Mouse (Mus musculus) heart, adult 2 months (tissue): Measurements from ENCODE around the gene Arhgef10l. TPM values are rescaled to one million over a fixed set of nuclear protein-coding genes. Genes with fewer than 3 reads are reported as not detected.
A peak's percentile ranks its signal among the peaks of the same experiment; 100 is the strongest.

Experiments used
- DNase-seq, 2 experiments: peaks; one replicate each; pipeline ENCODE4 v3.0.0; 2021
- H3K27ac ChIP-seq: fragments of 200-600 bp; 2 replicates; pipeline ENCODE4 v1.8.1; 2022
- H3K27me3 ChIP-seq: fragments of 200-500 bp; 2 replicates; pipeline ENCODE4 v1.6.1; 2012; ENCODE audit warnings: mild to moderate bottlenecking, low read length, inconsistent platforms, mixed read lengths; ENCODE audit not compliant: control insufficient read depth, insufficient read depth
- H3K36me3 ChIP-seq: fragments of 200-500 bp; 2 replicates; pipeline ENCODE4 v1.6.1; 2012; ENCODE audit warnings: low read length, inconsistent platforms; ENCODE audit not compliant: control insufficient read depth, insufficient read depth
- H3K4me1 ChIP-seq: fragments of 200-500 bp; 2 replicates; pipeline ENCODE4 v1.6.1; 2011; ENCODE audit warnings: low read length; ENCODE audit not compliant: control insufficient read depth, insufficient read depth
- H3K4me3 ChIP-seq: fragments of 200-600 bp; 2 replicates; pipeline ENCODE4 v1.8.1; 2022
- H3K79me2 ChIP-seq: fragments of 200-500 bp; replicated peaks from 2 replicates; pipeline ENCODE4 v1.6.1; 2012; ENCODE audit warnings: mild to moderate bottlenecking, inconsistent platforms, low read length, moderate library complexity, mixed read lengths; ENCODE audit not compliant: control insufficient read depth, insufficient read depth
- H3K9ac ChIP-seq: fragments of 200-500 bp; 2 replicates; pipeline ENCODE4 v1.6.1; 2012; ENCODE audit warnings: low read depth, mild to moderate bottlenecking, control low read depth, inconsistent platforms, low read length, mixed read lengths
- CTCF ChIP-seq: fragments of 200-600 bp; IDR thresholded peaks from 2 replicates; pipeline ENCODE4 v1.8.1; 2022; ENCODE audit warnings: antibody characterized with exemption, mild to moderate bottlenecking, moderate library complexity
- EP300 ChIP-seq: fragments of 200-500 bp; IDR thresholded peaks from 2 replicates; pipeline ENCODE4 v1.6.1; 2011; ENCODE audit warnings: low read depth, low read length, control low read depth; ENCODE audit not compliant: insufficient read depth
- POLR2A ChIP-seq: fragments of 200-500 bp; IDR thresholded peaks from 2 replicates; pipeline ENCODE4 v1.6.1; 2011; ENCODE audit warnings: mild to moderate bottlenecking, low read depth, low read length, control low read depth; ENCODE audit not compliant: insufficient read depth
- WGBS: fragments of 180-500 bp; shearing (Covaris S2); methylation state at CpG from one replicate; pipeline ENCODE4 v1.1.7; 2018; 5-methylcytosine and 5-hydroxymethylcytosine counted together
- intact Hi-C: fragments of 180-260 bp; cut with DNase I; formaldehyde crosslinking; loops from one replicate; pipeline ENCODE4 v1.15.1; 2025
- polyA plus RNA-seq: library from polyadenylated mRNA; depleted of rRNA; stranded (reverse); fragments of >200 nt; gene quantifications from 2 replicates; pipeline ENCODE4 v1.2.3, GENCODE M21; 2012
- total RNA-seq, 2 experiments: library from RNA; stranded (reverse); gene quantifications; 2 replicates each; pipeline ENCODE4 v1.2.3; 2021

Gene Arhgef10l
- total and polyA plus RNA-seq, 3 experiments, result 54.7 to 74.4 (median 61.0) TPM

- H3K9ac ChIP-seq, result no peak overlapping the region
- no peak overlapping the region for H3K4me3 ChIP-seq
- TF ChIP-seq POLR2A, result no peak
- no peak for TF ChIP-seq CTCF
- no peak for TF ChIP-seq EP300
- intact Hi-C loops, result no loop called here
- no peaks in the 10 kb centered on the region for H3K27me3 ChIP-seq
- H3K27ac ChIP-seq, result peak overlapping the region; percentile 90
- 47% methylated on average over 6 of the region's 6 CpGs for WGBS
- no peaks in the 10 kb centered on the region for H3K36me3 ChIP-seq
- peaks cover 23% of the 10 kb centered on the region for H3K4me1 ChIP-seq
- DNase-seq, result no peak
- H3K79me2 ChIP-seq, result 0 out of 2 replicates have a peak, but pooled peaks cover 1% of the 10 kb centered on the region
These were observed 35.7 kb downstream of the Arhgef10l start for GRCm38 (mm10) chr4:140630136-140630535.

- no peak for TF ChIP-seq EP300
- no peak for TF ChIP-seq POLR2A
- TF ChIP-seq CTCF, result no peak
- 0 out of 2 replicates have a peak, but pooled peaks cover 1% of the 10 kb centered on the region for H3K79me2 ChIP-seq
- peaks cover 22% of the 10 kb centered on the region for H3K4me1 ChIP-seq
- intact Hi-C loops, result no loop called here
- WGBS, result 36% methylated on average over 4 of the region's 4 CpGs
- no peaks in the 10 kb centered on the region for H3K27me3 ChIP-seq
- DNase-seq, result no peak
- H3K4me3 ChIP-seq, result no peak overlapping the region
- H3K36me3 ChIP-seq, result no peaks in the 10 kb centered on the region
- H3K27ac ChIP-seq, result peak overlapping the region; percentile 73
- H3K9ac ChIP-seq, result no peak overlapping the region
These were observed 36.8 kb downstream of the Arhgef10l start for GRCm38 (mm10) chr4:140628971-140629370.

DNA sequence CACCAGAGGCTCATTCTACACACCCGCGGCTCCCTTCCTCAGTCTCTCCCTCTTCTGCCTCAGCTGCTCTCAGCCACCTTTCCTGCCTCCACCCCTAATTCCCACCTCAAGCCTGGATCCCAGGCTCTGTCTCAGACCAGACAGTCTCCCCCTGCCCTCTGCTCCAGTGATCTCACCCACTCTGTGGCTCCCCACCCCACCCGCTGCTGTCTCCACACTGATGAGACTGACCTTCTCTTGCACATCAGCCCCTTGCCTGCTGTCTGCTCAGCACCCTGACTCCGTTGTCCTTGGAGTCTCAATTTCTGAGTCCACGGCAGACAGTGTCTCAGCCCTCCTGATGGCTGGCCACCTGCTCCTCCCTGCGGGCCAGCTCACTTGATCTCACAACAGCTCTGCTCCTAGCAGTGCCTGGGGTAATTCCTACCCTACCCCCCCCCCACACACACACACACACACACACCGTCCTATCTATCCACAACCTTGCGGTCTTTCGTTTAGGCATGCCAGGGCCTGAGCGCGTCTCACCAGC is 37.3 kb downstream of the Arhgef10l start:
- no peaks in the 10 kb centered on the region for H3K27me3 ChIP-seq
- no peak for TF ChIP-seq CTCF
- TF ChIP-seq POLR2A, result no peak
- TF ChIP-seq EP300, result no peak
- no peak overlapping the region for H3K4me3 ChIP-seq
- no peak overlapping the region; the same call in 1 of the 2 replicates for H3K27ac ChIP-seq
- H3K4me1 ChIP-seq, result peaks cover 24% of the 10 kb centered on the region
- H3K79me2 ChIP-seq, result 0 out of 2 replicates have a peak, but pooled peaks cover 1% of the 10 kb centered on the region
- WGBS, result 76% methylated on average over 11 of the region's 11 CpGs
- H3K36me3 ChIP-seq, result no peaks in the 10 kb centered on the region
- no peak for DNase-seq
- H3K9ac ChIP-seq, result peak overlapping the region; percentile 24
- intact Hi-C loops, result no loop called here

DNA sequence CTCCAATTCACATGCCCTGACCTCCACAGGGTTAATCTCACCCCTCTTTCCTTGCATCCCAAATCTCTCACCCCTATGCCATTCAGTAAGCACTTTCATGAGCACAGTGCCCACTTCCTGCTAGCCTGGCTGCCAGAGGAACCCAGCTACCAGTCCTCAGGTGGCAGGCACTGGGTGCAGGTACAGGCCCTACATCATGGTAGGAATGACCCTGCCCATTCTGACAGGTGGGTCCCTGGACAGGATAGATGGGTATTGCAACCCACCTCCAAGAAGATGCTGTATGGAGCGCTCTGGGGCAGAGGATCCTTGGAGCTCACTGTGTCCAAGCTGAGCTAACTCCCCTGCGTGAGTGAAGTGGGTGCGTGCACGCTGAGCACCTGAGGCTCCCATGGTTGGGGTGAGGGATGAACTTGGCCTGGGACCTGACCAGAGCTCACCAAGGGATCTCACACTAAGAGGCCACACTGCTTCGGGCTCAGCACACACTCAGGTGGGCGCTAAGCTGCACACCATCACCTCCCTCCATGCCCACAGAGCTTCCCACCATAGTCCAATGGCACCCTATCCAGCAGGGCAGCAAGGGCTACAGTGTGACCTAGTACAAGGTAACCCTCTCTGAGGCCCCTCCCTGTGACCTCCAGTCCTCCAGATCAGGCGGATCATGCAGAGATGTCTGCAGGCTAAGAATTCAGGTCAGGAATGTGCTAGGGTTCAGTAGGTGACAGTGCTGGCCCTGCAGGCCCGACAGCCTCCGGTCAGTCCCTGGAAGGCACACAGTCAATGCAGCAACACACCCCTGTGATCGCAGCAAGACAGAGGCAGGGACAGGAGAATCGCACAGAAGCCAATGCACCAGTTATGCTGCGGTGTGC is 39.9 kb downstream of the Arhgef10l start:
- Histone ChIP-seq H3K36me3 (no peaks in the 10 kb centered on the region), H3K79me2 (0 out of 2 replicates have a peak, but pooled peaks cover 1% of the 10 kb centered on the region), H3K9ac (no peak overlapping the region), H3K27me3 (no peaks in the 10 kb centered on the region), H3K4me3 (no peak overlapping the region), H3K4me1 (peaks cover 27% of the 10 kb centered on the region), H3K27ac (no peak overlapping the region; the same call in 1 of the 2 replicates)
- 82% methylated on average over 12 of the region's 12 CpGs for WGBS
- intact Hi-C loops, result no loop called here
- TF ChIP-seq EP300 (no peak), POLR2A (no peak), CTCF (no peak)
- no peak for DNase-seq

GRCm38 (mm10) chr4:140624468-140625176 is 41.2 kb downstream of the Arhgef10l start:
- intact Hi-C loops, result loop anchor here (5.0 kb wide), 1 partner anchor 67 kb away; no protein-coding TSS in a partner anchor
- peak; percentile 67 for DNase-seq
- Histone ChIP-seq H3K27ac (peak overlapping the region; percentile 71), H3K4me1 (peaks cover 21% of the 10 kb centered on the region), H3K27me3 (no peaks in the 10 kb centered on the region), H3K9ac (0 out of 2 replicates have a peak overlapping the region, but pooled peaks have one; percentile 21), H3K36me3 (no peaks in the 10 kb centered on the region), H3K4me3 (no peak overlapping the region), H3K79me2 (0 out of 2 replicates have a peak, but pooled peaks cover 1% of the 10 kb centered on the region)
- WGBS, result 24% methylated on average over 12 of the region's 12 CpGs
- no peak for TF ChIP-seq CTCF
- no peak for TF ChIP-seq POLR2A
- no peak for TF ChIP-seq EP300
